Mouse (Mus musculus) neutrophil, adult 5-6 weeks (primary cell): ENCODE results near the gene Actn3. TPM values are rescaled to one million over a fixed set of nuclear protein-coding genes. Genes with fewer than 3 reads are reported as not detected.
"Not testable (repeated sequence)": the region's sequence is repeated elsewhere in the genome, so short reads cannot be mapped to it uniquely, and the experiment has no call there.

ENCODE experiments used
- ATAC-seq: fragments of 151-379, 151-347 bp; 2 replicates; pipeline ENCODE4 v1.8.0; 2017; ENCODE audit warnings: mild to moderate bottlenecking, moderate TSS enrichment; ENCODE audit not compliant: insufficient number of reproducible peaks, poor library complexity, low FRiP score, severe bottlenecking; ENCODE audit errors: extremely low read depth
- total RNA-seq: library from RNA; stranded (forward); fragments of 200-1000 nt; gene quantifications from 2 replicates; pipeline ENCODE4 v1.2.3, GENCODE M21; 2017

Gene Actn3
- total RNA-seq, 1 experiment from 2014 or later: not detected

DNA sequence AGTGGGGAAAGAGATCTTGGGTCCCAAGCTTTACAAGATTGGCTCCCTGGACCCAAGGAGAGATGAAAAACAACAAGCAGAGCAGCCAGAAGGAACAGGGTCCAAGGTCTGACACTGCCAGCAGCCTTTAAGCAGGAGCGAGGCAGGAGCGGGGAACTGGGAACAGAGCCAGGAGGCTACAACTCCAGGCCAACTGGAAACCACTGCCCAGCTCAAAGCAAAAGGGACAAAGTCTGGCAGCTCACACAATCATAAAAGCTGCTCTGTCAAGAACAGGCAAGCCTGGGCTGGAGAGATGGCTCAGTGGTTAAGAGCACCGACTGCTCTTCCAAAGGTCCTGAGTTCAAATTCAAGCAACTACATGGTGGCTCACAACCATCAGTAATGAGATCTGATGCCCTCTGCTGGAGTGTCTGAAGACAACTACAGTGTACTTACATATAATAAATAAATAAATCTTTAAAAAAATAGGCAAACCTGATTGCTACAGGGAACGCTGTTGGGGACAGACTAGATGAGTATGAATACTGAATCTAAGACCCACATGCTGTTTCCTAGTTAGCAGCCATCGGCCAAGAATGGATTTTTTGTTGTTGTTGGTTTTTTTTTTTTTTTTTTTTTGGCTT is 56.9 kb downstream of the Actn3 start:
- ATAC-seq: no peak

DNA sequence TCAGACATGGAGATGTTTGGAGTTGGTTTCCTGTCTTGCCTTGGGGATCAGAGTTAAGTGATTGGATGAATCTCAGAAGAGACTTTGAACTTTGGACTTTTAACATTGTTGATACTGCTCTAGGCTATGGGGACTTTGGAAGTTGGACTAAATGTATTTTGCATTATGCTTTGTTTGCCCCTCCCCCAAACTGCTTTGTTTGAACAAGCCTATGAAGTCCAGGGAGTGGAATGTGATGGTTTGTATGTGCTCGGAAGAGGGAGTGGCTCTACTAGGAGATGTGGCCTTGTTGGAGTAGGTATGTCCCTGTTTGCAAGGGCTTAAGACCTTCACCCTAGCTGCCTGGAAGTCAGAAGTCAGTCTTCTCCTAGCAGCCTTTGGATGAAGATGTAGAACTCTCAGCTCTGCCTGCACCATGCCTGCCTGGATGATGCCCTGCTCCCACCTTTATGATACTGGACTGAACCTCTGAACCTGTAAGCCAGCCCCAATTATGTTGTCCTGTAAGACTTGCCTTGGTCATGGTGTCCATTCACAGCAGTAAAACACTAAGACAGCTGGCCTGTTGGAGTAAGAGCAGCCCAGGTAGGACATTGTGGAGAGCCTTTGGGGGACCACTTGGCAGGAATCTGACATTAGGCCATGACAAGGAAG is 60.4 kb downstream of the Actn3 start:
- no peak for ATAC-seq

DNA sequence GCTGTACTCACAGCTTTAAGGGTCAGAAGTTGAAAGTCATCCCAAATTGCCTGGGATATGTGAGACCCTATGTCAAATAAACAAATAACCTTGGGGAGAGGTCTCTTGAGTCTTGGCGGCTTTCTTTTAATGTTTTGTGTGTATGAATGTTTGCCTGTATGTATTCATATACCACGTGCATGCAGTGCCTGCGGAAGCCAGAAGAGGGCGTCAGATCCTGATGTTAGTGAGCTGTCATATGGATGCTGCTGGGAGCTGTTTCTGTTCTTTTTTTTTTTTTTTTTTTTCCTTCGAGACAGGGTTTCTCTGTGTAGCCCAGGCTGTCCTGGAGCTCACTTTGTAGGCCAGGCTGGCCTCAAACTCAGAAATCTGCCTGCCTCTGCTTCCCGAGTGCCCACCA is 64.7 kb downstream of the Actn3 start:
- ATAC-seq: no peak

DNA sequence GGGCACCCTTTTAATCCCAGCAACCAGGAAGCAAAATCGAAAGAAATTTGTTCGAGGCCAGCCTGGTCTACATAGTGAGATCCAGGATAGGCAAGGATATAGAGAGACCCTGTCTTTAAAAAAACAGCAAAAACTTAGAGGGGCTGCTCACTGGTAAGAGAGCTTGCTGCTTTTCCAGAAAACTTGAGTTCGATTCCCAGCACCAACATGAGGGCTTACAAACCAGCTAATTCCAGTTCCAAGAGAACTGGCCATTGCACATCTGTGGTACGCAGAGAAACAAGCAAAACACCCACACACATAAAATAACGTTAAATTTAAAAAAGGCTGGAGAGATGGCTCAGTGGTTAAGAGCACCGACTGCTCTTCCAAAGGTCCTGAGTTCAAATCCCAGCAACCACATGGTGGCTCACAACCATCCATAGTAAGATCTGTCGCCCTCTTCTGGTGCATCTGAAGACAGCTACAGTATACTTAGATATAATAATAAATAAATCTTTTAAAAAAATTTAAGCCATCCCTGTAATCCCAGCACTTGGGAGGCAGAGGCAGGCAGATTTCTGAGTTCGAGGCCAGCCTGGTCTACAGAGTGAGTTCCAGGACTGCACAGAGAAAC is 65.3 kb downstream of the Actn3 start:
- ATAC-seq: not testable (repeated sequence)

DNA sequence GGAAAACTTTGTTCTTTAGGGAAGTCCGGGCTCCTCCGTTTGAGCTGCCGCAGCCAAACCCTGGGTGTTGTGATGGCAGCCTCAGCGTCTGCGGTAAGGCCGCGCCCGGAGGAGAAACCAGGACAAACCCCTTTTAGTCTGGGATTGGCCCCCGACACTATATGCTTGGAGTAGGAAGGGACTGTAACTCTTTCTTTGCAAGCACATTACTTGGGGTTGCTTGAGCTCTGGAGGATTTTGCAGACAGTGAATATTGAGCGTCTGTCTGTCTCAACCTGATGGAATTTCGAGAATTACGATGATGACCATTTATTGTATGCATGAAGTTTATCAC is 65.8 kb downstream of the Actn3 start:
- ATAC-seq: no peak

Other genes with a start within 250 kb of the Actn3 start
- not detected in 2 replicates for gene Gm960, start 179.2 kb downstream of the Actn3 start, total RNA-seq
- gene Sptbn2, start 166.7 kb downstream of the Actn3 start, total RNA-seq: not detected in 2 replicates
- 20.4 and 32.4 TPM in 2 replicates for gene Rbm4b, start 121.4 kb downstream of the Actn3 start, total RNA-seq
- gene Rbm4, start 84.0 kb downstream of the Actn3 start, total RNA-seq: 84.6 and 93.8 TPM in 2 replicates
- 17.3 and 24.4 TPM in 2 replicates for gene Gm21992, start 66.3 kb downstream of the Actn3 start, total RNA-seq
- gene Rbm14, start 66.3 kb downstream of the Actn3 start, total RNA-seq: 16.6 and 19.0 TPM in 2 replicates
- 10.9 and 16.5 TPM in 2 replicates for gene Ccs, start 38.6 kb downstream of the Actn3 start, total RNA-seq
- gene Ccdc87, start 38.5 kb downstream of the Actn3 start, total RNA-seq: not detected in 2 replicates
- 0.23 and 0.37 TPM in 2 replicates for gene Ctsf, start 22.8 kb downstream of the Actn3 start, total RNA-seq
- 8.4 and 9.9 TPM in 2 replicates for gene Zdhhc24, start 759 bp upstream of the Actn3 start, total RNA-seq
- 2.2 and 2.5 TPM in 2 replicates for gene Bbs1, start 28.7 kb upstream of the Actn3 start, total RNA-seq
- gene Dpp3, start 50.4 kb upstream of the Actn3 start, total RNA-seq: 37.8 and 42.8 TPM in 2 replicates
- gene Peli3, start 65.2 kb upstream of the Actn3 start, total RNA-seq: 0.25 and 0.70 TPM in 2 replicates
- gene Mrpl11, start 84.2 kb upstream of the Actn3 start, total RNA-seq: 11.2 and 14.5 TPM in 2 replicates
- gene Npas4, start 112.4 kb upstream of the Actn3 start, total RNA-seq: not detected in 2 replicates
- gene Slc29a2, start 146.0 kb upstream of the Actn3 start, total RNA-seq: 1.2 TPM in 1 of 2 replicates, not detected in the other
- 0.49 and 0.81 TPM in 2 replicates for gene B4gat1, start 160.9 kb upstream of the Actn3 start, total RNA-seq
- 2.3 and 4.3 TPM in 2 replicates for gene AC124502.3, start 161.0 kb upstream of the Actn3 start, total RNA-seq
- 31.8 and 34.6 TPM in 2 replicates for gene Brms1, start 163.4 kb upstream of the Actn3 start, total RNA-seq
- 0.12 and 0.70 TPM in 2 replicates for gene Rin1, start 172.6 kb upstream of the Actn3 start, total RNA-seq
- not detected in 2 replicates for gene Cd248, start 190.2 kb upstream of the Actn3 start, total RNA-seq
- gene Tmem151a, start 207.6 kb upstream of the Actn3 start, total RNA-seq: not detected in 2 replicates
- 6.9 and 10.4 TPM in 2 replicates for gene Yif1a, start 210.6 kb upstream of the Actn3 start, total RNA-seq
- gene Cnih2, start 220.6 kb upstream of the Actn3 start, total RNA-seq: not detected in 2 replicates
- 74.5 and 91.6 TPM in 2 replicates for gene Rab1b, start 229.2 kb upstream of the Actn3 start, total RNA-seq
- 16.7 and 18.7 TPM in 2 replicates for gene Klc2, start 240.7 kb upstream of the Actn3 start, total RNA-seq